Mouse (Mus musculus) G1E (cell line): ENCODE measurements at regions not wholly inside any gene's neighbourhood (a gene's known extent, or its start where the extent isn't known, plus 50 kb on each side); places are given as distances from the start of the nearest gene placed in this dataset.

Experiments
- ATAC-seq: 2 replicates; pipeline ENCODE4 v1.8.0; 2016; ENCODE audit warnings: mild to moderate bottlenecking; ENCODE audit not compliant: insufficient number of reproducible peaks, poor library complexity, low FRiP score, severe bottlenecking; ENCODE audit errors: extremely low read depth
- DNase-seq: peaks from one replicate; pipeline ENCODE4 v3.0.0; 2012; ENCODE audit warnings: low spot score
- H3K27me3 ChIP-seq: 2 replicates; pipeline ENCODE4 v1.6.1; 2012; ENCODE audit warnings: mild to moderate bottlenecking, low read length, inconsistent platforms; ENCODE audit not compliant: insufficient read depth
- H3K36me3 ChIP-seq: replicated peaks from 2 replicates; pipeline ENCODE3; 2012; ENCODE audit warnings: mild to moderate bottlenecking, inconsistent platforms
- H3K4me1 ChIP-seq: 2 replicates; pipeline ENCODE4 v1.6.1; 2012; ENCODE audit warnings: low read depth, low read length, inconsistent platforms, mixed read lengths; ENCODE audit not compliant: insufficient read depth
- H3K4me3 ChIP-seq: 2 replicates; pipeline ENCODE4 v1.5.1; 2012; ENCODE audit warnings: low read depth, mild to moderate bottlenecking, inconsistent platforms, low read length, moderate library complexity, mixed read lengths
- H3K9me3 ChIP-seq: replicated peaks from 2 replicates; pipeline ENCODE4 v1.6.1; 2012; ENCODE audit warnings: inconsistent platforms
- CTCF ChIP-seq: IDR thresholded peaks from 2 replicates; pipeline ENCODE4 v1.5.1; 2012; ENCODE audit warnings: low read depth, low read length, inconsistent platforms, mixed read lengths
- GATA1 ChIP-seq: IDR thresholded peaks from 2 replicates; pipeline ENCODE4 v1.6.1; 2012; ENCODE audit warnings: borderline replicate concordance, low read length, inconsistent platforms, mixed read lengths
- GATA2 ChIP-seq: IDR thresholded peaks from 2 replicates; pipeline ENCODE4 v1.6.1; 2012; ENCODE audit warnings: low read depth, low read length, inconsistent platforms, borderline replicate concordance
- POLR2AphosphoS5 ChIP-seq: IDR thresholded peaks from 2 replicates; pipeline ENCODE4 v1.6.1; 2012; ENCODE audit warnings: low read depth, low read length, inconsistent platforms; ENCODE audit not compliant: insufficient replicate concordance
- TAL1 ChIP-seq: conservative IDR thresholded peaks from 2 replicates; pipeline ENCODE4 v1.6.1; 2012; ENCODE audit warnings: low read depth, low read length, inconsistent platforms, mixed read lengths

- no peak for DNase-seq
- no peak for ATAC-seq
- H3K4me1 ChIP-seq: no peaks in the 10 kb centered on the region
- no peaks in the 10 kb centered on the region for H3K27me3 ChIP-seq
- TF ChIP-seq TAL1: no peak
- TF ChIP-seq GATA1: no peak
- TF ChIP-seq CTCF: no peak
- TF ChIP-seq POLR2AphosphoS5: no peak
- no peak for TF ChIP-seq GATA2
- H3K4me3 ChIP-seq: no peak overlapping the region
- no peaks in the 10 kb centered on the region for H3K9me3 ChIP-seq
- H3K36me3 ChIP-seq: no peaks in the 10 kb centered on the region
Measured at GRCm38 (mm10) chr13:111333851-111334250, 79.0 kb downstream of the Actbl2 start.

- ATAC-seq: no peak
- TF ChIP-seq POLR2AphosphoS5 (no peak), CTCF (no peak), GATA1 (no peak)
- no peaks in the 10 kb centered on the region for H3K27me3 ChIP-seq
- H3K4me1 ChIP-seq: no peaks in the 10 kb centered on the region
- H3K9me3 ChIP-seq: no peaks in the 10 kb centered on the region
- H3K36me3 ChIP-seq: no peaks in the 10 kb centered on the region
- no peak for DNase-seq
- H3K4me3 ChIP-seq: no peak overlapping the region
Measured at GRCm38 (mm10) chr13:111334258-111335052, 79.6 kb downstream of the Actbl2 start.

GRCm38 (mm10) chr13:111344981-111345380, 90.2 kb downstream of the Actbl2 start:
- TF ChIP-seq POLR2AphosphoS5 (no peak), GATA1 (no peak), TAL1 (no peak), GATA2 (no peak), CTCF (no peak)
- Histone ChIP-seq H3K9me3 (no peaks in the 10 kb centered on the region), H3K36me3 (no peaks in the 10 kb centered on the region), H3K4me1 (peaks cover 5% of the 10 kb centered on the region), H3K27me3 (peaks cover 14% of the 10 kb centered on the region), H3K4me3 (no peak overlapping the region)
- ATAC-seq (no peak), DNase-seq (no peak)

GRCm38 (mm10) chr13:111345486-111346440, 91.0 kb downstream of the Actbl2 start:
- peaks cover 5% of the 10 kb centered on the region for H3K4me1 ChIP-seq
- TF ChIP-seq CTCF (no peak), POLR2AphosphoS5 (no peak)
- peak; percentile 95 for ATAC-seq

GRCm38 (mm10) chr13:111356520-111357456, 102.0 kb downstream of the Actbl2 start:
- no peak for TF ChIP-seq GATA1
- no peak for TF ChIP-seq GATA2
- no peak for TF ChIP-seq TAL1
- TF ChIP-seq POLR2AphosphoS5: no peak
- no peak for TF ChIP-seq CTCF
- no peak overlapping the region for H3K4me3 ChIP-seq
- no peaks in the 10 kb centered on the region for H3K4me1 ChIP-seq
- no peaks in the 10 kb centered on the region for H3K36me3 ChIP-seq
- no peak for ATAC-seq
- H3K9me3 ChIP-seq: no peaks in the 10 kb centered on the region
- no peak for DNase-seq
- peaks cover 4% of the 10 kb centered on the region; the same call in 1 of the 2 replicates for H3K27me3 ChIP-seq

More at GRCm38 (mm10) chr13:111345486-111346440, 91.0 kb downstream of the Actbl2 start:
- Histone ChIP-seq H3K36me3 (no peaks in the 10 kb centered on the region), H3K9me3 (no peaks in the 10 kb centered on the region), H3K4me3 (no peak overlapping the region), H3K27me3 (peaks cover 14% of the 10 kb centered on the region)
- DNase-seq: no peak

- Histone ChIP-seq H3K4me1 (no peaks in the 10 kb centered on the region), H3K9me3 (no peaks in the 10 kb centered on the region), H3K36me3 (no peaks in the 10 kb centered on the region), H3K4me3 (no peak overlapping the region), H3K27me3 (peaks cover 10% of the 10 kb centered on the region)
- ATAC-seq: no peak
- DNase-seq: no peak
- TF ChIP-seq CTCF (no peak), GATA1 (no peak), POLR2AphosphoS5 (no peak), GATA2 (no peak), TAL1 (no peak)
Measured at GRCm38 (mm10) chr13:111361456-111361855, 106.6 kb downstream of the Actbl2 start.
